Mouse (Mus musculus): ENCODE measurements around the gene Taar7d. TPM values are rescaled to one million over a fixed set of nuclear protein-coding genes. Genes with fewer than 3 reads are reported as not detected.

Taar7d gene
- total RNA-seq, 2 experiments from 2014 or later: not detected

Other genes starting within 250 kb of the Taar7d start
- 100 to 1,000 TPM; 472 to 555 TPM for gene Rps12, start 239.9 kb upstream of the Taar7d start, total RNA-seq (2021)
- 10 to 100 TPM; 17.1 to 20.8 TPM for gene Slc18b1, start 230.2 kb upstream of the Taar7d start, total RNA-seq (2021)
- under 1 TPM; 0.25 to 0.62 TPM for gene Vnn3, start 175.8 kb upstream of the Taar7d start, total RNA-seq (2021)
- gene Vnn1, start 132.5 kb upstream of the Taar7d start, total RNA-seq (2021): under 1 TPM; 0.15 to 0.41 TPM
- not detected for gene Taar1, start 106.9 kb upstream of the Taar7d start, total RNA-seq (2021)
- gene Taar2, start 88.7 kb upstream of the Taar7d start, total RNA-seq (2021): not detected
- not detected for gene Taar3, start 77.7 kb upstream of the Taar7d start, total RNA-seq (2021)
- not detected for gene Taar4, start 66.7 kb upstream of the Taar7d start, total RNA-seq (2021)
- gene Taar5, start 56.5 kb upstream of the Taar7d start, total RNA-seq (2021): not detected
- not detected for gene Taar6, start 41.6 kb upstream of the Taar7d start, total RNA-seq (2021)
- not detected for gene Taar7a, start 33.7 kb upstream of the Taar7d start, total RNA-seq (2021)
- gene Taar7b, start 27.3 kb upstream of the Taar7d start, total RNA-seq (2021): not detected
- not detected for gene Taar7e, start 10.4 kb downstream of the Taar7d start, total RNA-seq (2021)
- gene Taar7f, start 22.3 kb downstream of the Taar7d start, total RNA-seq (2021): not detected
- not detected for gene Taar8a, start 49.3 kb downstream of the Taar7d start, total RNA-seq (2021)
- gene Taar8b, start 65.1 kb downstream of the Taar7d start, total RNA-seq (2021): not detected
- not detected for gene Taar8c, start 74.7 kb downstream of the Taar7d start, total RNA-seq (2021)
- gene Taar9, start 82.3 kb downstream of the Taar7d start, total RNA-seq (2021): not detected
- 10 to 100 TPM; 37.3 to 41.6 TPM for gene Stx7, start 122.1 kb downstream of the Taar7d start, total RNA-seq (2021)
- 1 to 10 TPM; 5.8 TPM for gene Moxd1, start 196.3 kb downstream of the Taar7d start, total RNA-seq (2021)